Mouse (Mus musculus) midbrain, embryonic 10.5 days (tissue): Measurements from ENCODE around the gene Cfap20. TPM values are rescaled to one million over a fixed set of nuclear protein-coding genes. Genes with fewer than 3 reads are reported as not detected.
A peak's percentile ranks its signal among the peaks of the same experiment; 100 is the strongest.

Source experiments
- DNase-seq: peaks from one replicate; pipeline ENCODE4 v3.0.0-alpha.2; 2017; ENCODE audit warnings: low spot score
- H3K27ac ChIP-seq: fragments of 300-500 bp; sonication (generic); replicated peaks from 2 replicates; pipeline ENCODE4 v1.5.1; 2016; ENCODE audit warnings: mild to moderate bottlenecking
- H3K27me3 ChIP-seq: fragments of 300-500 bp; sonication (generic); 2 replicates; pipeline ENCODE4 v1.6.1; 2016; ENCODE audit warnings: low read depth, mild to moderate bottlenecking; ENCODE audit not compliant: poor library complexity, severe bottlenecking
- H3K36me3 ChIP-seq: fragments of 300-500 bp; sonication (generic); 2 replicates; pipeline ENCODE4 v1.6.1; 2016; ENCODE audit warnings: mild to moderate bottlenecking, moderate library complexity
- H3K4me1 ChIP-seq: fragments of 300-500 bp; sonication (generic); 2 replicates; pipeline ENCODE4 v1.6.1; 2016
- H3K4me3 ChIP-seq: fragments of 300-500 bp; sonication (generic); 2 replicates; pipeline ENCODE4 v1.5.1; 2016; ENCODE audit warnings: mild to moderate bottlenecking, moderate library complexity
- H3K9me3 ChIP-seq: fragments of 300-500 bp; sonication (generic); replicated peaks from 2 replicates; pipeline ENCODE4 v1.6.1; 2016; ENCODE audit warnings: mild to moderate bottlenecking
- WGBS: fragments of 180-500 bp; shearing (Covaris S2); methylation state at CpG from one replicate; pipeline ENCODE4 v1.1.7; 2016; 5-methylcytosine and 5-hydroxymethylcytosine counted together
- polyA plus RNA-seq: library from polyadenylated mRNA; unstranded; fragments of >200 nt; fragmentation: Nextera tagmentation; extraction: Ambion mirVana; gene quantifications from 2 replicates; pipeline ENCODE4 v1.2.1, GENCODE M21; 2016

Gene Cfap20
- polyA plus RNA-seq, 1 experiment from 2014 or later, result 150 TPM

- WGBS, result 96% methylated on average over 9 of the region's 9 CpGs
- Histone ChIP-seq H3K27ac (peak overlapping the region; percentile 94), H3K36me3 (peaks cover 3% of the 10 kb centered on the region; the same call in 1 of the 2 replicates), H3K4me3 (peak overlapping the region; percentile 90; the same call in 1 of the 2 replicates), H3K9me3 (no peaks in the 10 kb centered on the region), H3K4me1 (peaks cover 36% of the 10 kb centered on the region), H3K27me3 (no peaks in the 10 kb centered on the region)
- DNase-seq, result no peak
Measured at GRCm38 (mm10) chr8:95435471-95435870, 802 bp upstream of the Cfap20 start.

- Histone ChIP-seq H3K9me3 (no peaks in the 10 kb centered on the region), H3K4me1 (peaks cover 48% of the 10 kb centered on the region), H3K27me3 (no peaks in the 10 kb centered on the region), H3K36me3 (peaks cover 3% of the 10 kb centered on the region; the same call in 1 of the 2 replicates), H3K4me3 (peak overlapping the region; percentile 90), H3K27ac (peak overlapping the region; percentile 94)
- peak; percentile 69 for DNase-seq
- under 1% methylated on average over 25 of the region's 25 CpGs for WGBS
Measured at GRCm38 (mm10) chr8:95434233-95434632, 436 bp downstream of the Cfap20 start.

DNA sequence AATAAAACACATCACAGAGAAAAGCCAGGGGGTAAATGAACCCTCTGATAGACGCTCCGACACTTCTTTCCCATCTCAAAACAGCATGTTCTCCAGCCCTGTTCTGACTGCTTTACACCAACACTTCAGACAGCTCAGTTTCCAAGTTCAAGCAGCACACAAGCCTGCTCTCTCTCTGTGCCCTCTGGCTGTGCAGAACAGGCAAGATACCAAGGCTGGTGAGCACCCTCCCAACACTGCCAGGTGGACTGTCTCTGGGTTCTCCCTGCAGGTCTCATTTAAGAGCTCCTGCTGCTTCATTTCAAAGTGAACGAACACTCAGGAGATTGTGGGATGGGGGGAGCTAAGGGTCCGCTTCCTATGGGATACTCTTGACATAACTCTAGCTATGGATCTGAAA is 1.5 kb downstream of the Cfap20 start:
- Histone ChIP-seq H3K9me3 (no peaks in the 10 kb centered on the region), H3K4me3 (peak overlapping the region; percentile 90), H3K27ac (0 out of 2 replicates have a peak overlapping the region, but pooled peaks have one; percentile 9), H3K36me3 (peaks cover 3% of the 10 kb centered on the region; the same call in 1 of the 2 replicates), H3K4me1 (peaks cover 58% of the 10 kb centered on the region), H3K27me3 (no peaks in the 10 kb centered on the region)
- no peak for DNase-seq
- WGBS, result 77% methylated on average over 4 of the region's 4 CpGs

DNA sequence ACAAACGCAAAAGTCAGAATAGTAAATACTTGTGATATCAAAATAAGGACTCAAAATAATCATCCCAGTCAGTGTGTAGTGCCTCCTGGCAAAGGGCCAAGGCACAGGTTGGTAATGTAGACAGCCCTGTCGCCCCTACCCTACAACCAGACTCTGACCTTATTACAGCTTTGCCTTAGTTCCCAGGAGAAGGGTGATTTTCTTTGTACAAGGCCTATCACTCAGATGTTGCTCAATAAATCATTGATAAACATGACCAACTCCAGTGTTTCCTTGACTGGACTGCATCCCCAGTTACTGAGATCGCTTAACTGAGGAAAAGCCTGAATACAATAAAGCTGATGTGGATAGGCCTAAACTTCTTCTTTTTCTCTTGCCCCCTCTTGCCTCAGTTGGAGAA is 2.2 kb downstream of the Cfap20 start:
- H3K4me1 ChIP-seq, result peaks cover 65% of the 10 kb centered on the region
- 93% methylated on average over 3 of the region's 3 CpGs for WGBS
- H3K4me3 ChIP-seq, result no peak overlapping the region
- no peaks in the 10 kb centered on the region for H3K27me3 ChIP-seq
- H3K9me3 ChIP-seq, result no peaks in the 10 kb centered on the region
- H3K27ac ChIP-seq, result no peak overlapping the region
- H3K36me3 ChIP-seq, result peaks cover 3% of the 10 kb centered on the region; the same call in 1 of the 2 replicates
- DNase-seq, result no peak

DNA sequence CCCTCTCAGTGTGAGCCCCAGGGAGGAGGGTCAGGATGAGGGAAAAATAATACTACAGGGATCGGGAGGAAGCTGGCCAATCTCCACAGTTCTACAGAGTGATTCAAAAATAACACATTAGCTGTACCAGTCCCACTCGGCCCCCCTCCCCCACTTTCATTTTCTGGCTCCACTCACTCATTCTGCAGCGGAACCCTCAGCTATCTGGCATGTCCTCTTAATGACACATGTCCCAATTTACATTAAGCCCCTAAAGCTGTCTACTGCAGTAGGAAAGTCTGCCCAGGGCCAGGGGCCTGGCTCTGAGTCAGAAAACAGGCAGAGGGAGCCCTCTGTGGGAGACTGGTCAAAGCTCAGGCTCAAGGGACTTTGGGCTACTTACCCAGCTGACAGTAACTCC is 4.7 kb downstream of the Cfap20 start:
- Histone ChIP-seq H3K9me3 (no peaks in the 10 kb centered on the region), H3K27me3 (no peaks in the 10 kb centered on the region), H3K27ac (peak overlapping the region; percentile 75), H3K4me1 (peaks cover 74% of the 10 kb centered on the region), H3K36me3 (peaks cover 3% of the 10 kb centered on the region; the same call in 1 of the 2 replicates), H3K4me3 (peak overlapping the region; percentile 41)
- 17% methylated on average over 3 of the region's 3 CpGs for WGBS
- DNase-seq, result peak; percentile 59

DNA sequence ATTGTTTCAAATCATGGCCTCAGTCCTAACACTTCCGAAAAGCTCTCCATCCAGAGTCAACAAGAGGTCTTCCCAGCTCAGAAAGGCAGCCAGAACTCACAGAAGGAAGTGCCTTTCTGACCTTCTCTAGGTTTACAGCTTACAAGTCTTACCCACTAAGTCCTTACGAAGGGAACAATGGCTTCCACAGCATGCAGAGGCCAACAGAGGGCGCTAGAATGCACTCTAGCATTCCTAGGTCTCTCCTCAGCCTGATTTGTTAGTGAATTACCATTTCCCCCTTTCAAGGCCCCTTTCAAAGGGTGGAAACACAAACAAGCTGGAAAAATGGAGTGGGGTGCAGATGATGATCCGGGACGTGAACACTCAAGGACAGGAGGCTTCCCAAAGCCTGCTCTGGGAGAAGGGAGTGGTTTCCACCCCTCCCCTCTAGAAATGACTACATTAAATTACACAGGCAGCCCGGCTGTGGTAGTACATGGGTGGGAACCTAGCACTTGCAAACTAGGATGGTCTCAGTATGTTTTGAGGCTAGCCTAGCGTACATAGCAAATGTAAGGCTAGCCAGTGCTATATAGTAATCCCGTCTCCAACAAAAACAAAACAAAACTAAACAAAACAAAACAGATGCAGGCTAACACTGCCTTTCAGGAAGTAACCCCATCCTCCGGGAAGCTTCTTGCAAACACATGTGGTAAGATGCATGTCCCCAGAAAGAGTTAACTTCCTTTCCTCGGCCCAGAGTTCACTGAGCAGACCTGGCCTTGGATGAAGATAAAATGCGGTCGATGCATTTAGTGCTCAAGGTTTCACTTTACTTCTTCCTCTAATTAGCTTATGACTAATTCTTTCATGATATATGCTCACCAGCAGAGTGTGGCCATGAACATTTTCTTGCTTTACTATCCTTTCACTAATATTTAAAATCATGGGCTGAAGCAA is 6.8 kb downstream of the Cfap20 start:
- WGBS, result 49% methylated on average over 12 of the region's 12 CpGs
- Histone ChIP-seq H3K36me3 (peaks cover 21% of the 10 kb centered on the region), H3K4me3 (peak overlapping the region; percentile 29), H3K27ac (peak overlapping the region; percentile 61), H3K9me3 (no peaks in the 10 kb centered on the region), H3K4me1 (peaks cover 60% of the 10 kb centered on the region), H3K27me3 (no peaks in the 10 kb centered on the region)
- peak; percentile 77 for DNase-seq

- DNase-seq, result no peak
- Histone ChIP-seq H3K27ac (peak overlapping the region; percentile 61; the same call in 1 of the 2 replicates), H3K4me1 (peaks cover 49% of the 10 kb centered on the region), H3K9me3 (no peaks in the 10 kb centered on the region), H3K36me3 (peaks cover 28% of the 10 kb centered on the region), H3K4me3 (no peak overlapping the region), H3K27me3 (no peaks in the 10 kb centered on the region)
- 90% methylated on average over 2 of the region's 2 CpGs for WGBS
Measured at GRCm38 (mm10) chr8:95426781-95427281, 7.8 kb downstream of the Cfap20 start.

DNA sequence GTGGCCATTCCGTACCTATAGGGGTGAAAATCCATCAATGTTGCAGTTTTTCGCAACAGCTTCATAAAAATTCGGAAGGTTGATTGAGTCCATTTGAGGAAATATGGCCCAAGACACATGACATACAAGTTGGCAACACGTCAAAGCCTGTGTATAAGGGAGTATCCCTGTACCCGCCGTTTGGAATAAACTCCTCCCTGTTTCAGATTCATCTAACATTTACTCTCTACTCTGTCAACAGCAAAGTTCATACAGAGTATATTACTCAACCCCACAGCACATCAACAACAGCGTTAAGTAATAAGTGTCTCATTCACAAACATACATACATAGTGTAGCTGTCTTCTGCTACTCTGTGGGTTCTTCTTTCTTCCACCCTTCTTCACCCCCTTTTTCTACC is 10.0 kb downstream of the Cfap20 start:
- H3K27me3 ChIP-seq, result no peaks in the 10 kb centered on the region
- no peak overlapping the region for H3K4me3 ChIP-seq
- H3K4me1 ChIP-seq, result peaks cover 31% of the 10 kb centered on the region
- 95% methylated on average over 7 of the region's 7 CpGs for WGBS
- H3K36me3 ChIP-seq, result peaks cover 49% of the 10 kb centered on the region
- no peak for DNase-seq
- no peak overlapping the region for H3K27ac ChIP-seq
- H3K9me3 ChIP-seq, result no peaks in the 10 kb centered on the region

DNA sequence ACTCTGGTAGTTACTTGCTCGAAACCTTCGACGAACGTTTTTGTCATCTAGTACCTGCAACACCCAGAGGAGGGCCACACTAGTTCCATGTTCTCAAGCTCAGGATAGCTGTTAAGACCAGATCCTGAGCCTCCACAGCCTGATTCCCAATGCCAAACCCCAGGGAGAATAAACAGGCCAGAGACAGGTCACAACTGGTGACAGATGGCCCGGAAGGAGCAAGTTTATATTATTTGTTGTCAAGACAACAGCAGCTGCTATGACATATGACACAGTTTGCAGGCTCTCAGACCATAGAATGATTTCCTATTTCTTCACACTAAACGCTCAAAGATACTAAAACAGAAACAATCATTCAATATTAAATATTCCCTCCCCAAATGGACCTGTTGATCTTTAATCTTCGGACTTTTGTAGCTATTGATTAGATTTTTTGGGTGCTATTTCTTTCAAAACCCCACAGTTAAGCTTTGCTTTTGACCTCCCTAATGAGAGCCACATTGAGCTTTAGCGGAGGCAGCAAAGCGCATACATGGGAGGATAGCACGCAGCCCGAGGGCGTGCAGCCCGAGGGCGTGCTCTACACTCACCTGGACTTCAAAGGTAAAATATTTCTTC is 12.4 kb downstream of the Cfap20 start:
- H3K27ac ChIP-seq, result no peak overlapping the region
- peaks cover 63% of the 10 kb centered on the region for H3K36me3 ChIP-seq
- no peaks in the 10 kb centered on the region for H3K9me3 ChIP-seq
- peaks cover 8% of the 10 kb centered on the region for H3K4me1 ChIP-seq
- no peak overlapping the region for H3K4me3 ChIP-seq
- H3K27me3 ChIP-seq, result no peaks in the 10 kb centered on the region
- DNase-seq, result no peak
- 94% methylated on average over 14 of the region's 14 CpGs for WGBS

- WGBS, result 59% methylated on average over 10 of the region's 10 CpGs
- Histone ChIP-seq H3K4me3 (no peak overlapping the region), H3K36me3 (no peaks in the 10 kb centered on the region), H3K27ac (no peak overlapping the region; the same call in 1 of the 2 replicates), H3K27me3 (no peaks in the 10 kb centered on the region), H3K4me1 (peaks cover 5% of the 10 kb centered on the region; the same call in 1 of the 2 replicates), H3K9me3 (no peaks in the 10 kb centered on the region)
- DNase-seq, result no peak
Measured at GRCm38 (mm10) chr8:95411309-95411972, 23.2 kb downstream of the Cfap20 start.

- no peak overlapping the region for H3K4me3 ChIP-seq
- 87% methylated on average over 5 of the region's 5 CpGs for WGBS
- no peaks in the 10 kb centered on the region for H3K27me3 ChIP-seq
- peaks cover 5% of the 10 kb centered on the region; the same call in 1 of the 2 replicates for H3K4me1 ChIP-seq
- no peaks in the 10 kb centered on the region for H3K36me3 ChIP-seq
- no peaks in the 10 kb centered on the region for H3K9me3 ChIP-seq
- H3K27ac ChIP-seq, result no peak overlapping the region
- DNase-seq, result no peak
Measured at GRCm38 (mm10) chr8:95409518-95409917, 25.2 kb downstream of the Cfap20 start.

DNA sequence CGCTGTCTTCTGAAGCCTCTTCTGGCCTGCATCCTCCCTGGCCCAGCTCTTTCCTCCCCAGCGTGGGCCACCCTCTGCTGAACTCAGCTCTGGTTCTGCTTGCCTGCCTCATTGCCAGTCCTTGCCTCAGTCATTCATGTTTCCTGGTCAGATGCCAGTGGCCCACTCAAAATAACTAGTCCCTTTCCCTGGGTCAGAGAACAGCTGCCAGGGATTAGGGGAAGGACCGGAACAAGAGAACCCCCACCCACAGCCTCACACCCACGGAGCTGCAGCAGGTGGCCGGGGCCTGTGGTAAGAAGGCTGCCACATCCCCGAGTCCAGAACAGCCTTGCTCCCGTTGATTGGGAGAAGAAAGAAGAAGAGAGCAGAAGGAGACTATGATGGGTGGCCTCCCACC is 33.6 kb downstream of the Cfap20 start:
- Histone ChIP-seq H3K27me3 (no peaks in the 10 kb centered on the region), H3K9me3 (no peaks in the 10 kb centered on the region), H3K36me3 (no peaks in the 10 kb centered on the region), H3K27ac (no peak overlapping the region), H3K4me1 (peaks cover 22% of the 10 kb centered on the region), H3K4me3 (no peak overlapping the region)
- WGBS, result 83% methylated on average over 7 of the region's 7 CpGs
- DNase-seq, result no peak
